Mouse (Mus musculus) kidney, embryonic 14.5 days (tissue): ENCODE results near the gene Insm1. TPM values are rescaled to one million over a fixed set of nuclear protein-coding genes. Genes with fewer than 3 reads are reported as not detected.

Experiments used
- ATAC-seq: fragments of 200-750 bp; cut with Nextera tagmentation; 2 replicates; pipeline ENCODE4 v1.8.0; 2017; ENCODE audit warnings: moderate number of reproducible peaks, mild to moderate bottlenecking, moderate TSS enrichment, moderate library complexity; ENCODE audit not compliant: low FRiP score, low TSS enrichment
- H3K27ac ChIP-seq: fragments of 300-500 bp; sonication (generic); 2 replicates; pipeline ENCODE4 v1.5.1; 2014; ENCODE audit warnings: low read depth, mild to moderate bottlenecking, low read length, moderate library complexity, mixed read lengths
- H3K27me3 ChIP-seq: fragments of 300-500 bp; sonication (generic); 2 replicates; pipeline ENCODE4 v1.6.1; 2014; ENCODE audit warnings: mild to moderate bottlenecking, low read length; ENCODE audit not compliant: control insufficient read depth, insufficient read depth
- H3K36me3 ChIP-seq: fragments of 300-500 bp; sonication (generic); 2 replicates; pipeline ENCODE4 v1.6.1; 2014; ENCODE audit warnings: low read length, mixed read lengths; ENCODE audit not compliant: control insufficient read depth, insufficient read depth
- H3K4me1 ChIP-seq: fragments of 300-500 bp; sonication (generic); 2 replicates; pipeline ENCODE4 v1.6.1; 2014; ENCODE audit warnings: low read length, mixed read lengths; ENCODE audit not compliant: control insufficient read depth, insufficient read depth
- H3K4me2 ChIP-seq: fragments of 300-500 bp; sonication (generic); replicated peaks from 2 replicates; pipeline ENCODE4 v1.6.1; 2014; ENCODE audit warnings: low read depth, mild to moderate bottlenecking, low read length
- H3K4me3 ChIP-seq: fragments of 300-500 bp; sonication (generic); 2 replicates; pipeline ENCODE4 v1.5.1; 2014; ENCODE audit warnings: mild to moderate bottlenecking, low read length
- H3K9ac ChIP-seq: fragments of 300-500 bp; sonication (generic); 2 replicates; pipeline ENCODE4 v1.6.1; 2014; ENCODE audit warnings: low read depth, mild to moderate bottlenecking, low read length, moderate library complexity
- H3K9me3 ChIP-seq: fragments of 300-500 bp; sonication (generic); 2 replicates; pipeline ENCODE4 v1.6.1; 2016; ENCODE audit warnings: low read length; ENCODE audit not compliant: control insufficient read depth
- WGBS: fragments of 180-500 bp; shearing (Covaris S2); extraction: QIAGEN DNeasy Blood & Tissue Kit; methylation state at CpG from one replicate; pipeline ENCODE4 v1.1.7; 2014; 5-methylcytosine and 5-hydroxymethylcytosine counted together
- polyA plus RNA-seq: library from polyadenylated mRNA; unstranded; fragments of >200 nt; fragmentation: Nextera tagmentation; extraction: Ambion mirVana; gene quantifications from 2 replicates; pipeline ENCODE4 v1.2.1, GENCODE M21; 2014

Insm1 gene
- polyA plus RNA-seq, 1 experiment from 2014 or later = not detected

DNA sequence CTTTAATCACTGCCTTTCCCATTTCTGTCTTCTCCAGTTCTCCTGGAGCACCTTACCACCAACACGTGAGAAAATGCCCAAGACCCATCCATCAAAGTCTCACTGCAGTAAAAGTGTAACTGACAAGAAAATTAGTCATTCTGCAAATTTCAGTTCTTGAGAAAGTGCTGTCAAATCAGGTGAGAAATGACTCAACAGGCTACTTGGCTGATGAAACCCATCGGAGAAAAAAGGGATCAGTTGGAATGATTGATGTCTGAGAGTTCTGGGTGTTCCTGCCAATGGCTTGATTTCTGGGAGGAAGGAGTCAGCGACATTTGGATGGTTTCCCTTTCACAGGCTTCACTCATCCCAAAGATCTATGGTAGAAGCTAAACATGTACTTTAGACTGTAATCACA is 44.8 kb downstream of the Insm1 start:
- Histone ChIP-seq H3K27ac (no peak overlapping the region), H3K9me3 (no peaks in the 10 kb centered on the region), H3K4me2 (no peak overlapping the region), H3K36me3 (no peaks in the 10 kb centered on the region), H3K9ac (no peak overlapping the region), H3K4me1 (no peaks in the 10 kb centered on the region), H3K4me3 (no peak overlapping the region), H3K27me3 (no peaks in the 10 kb centered on the region)
- WGBS = 65% methylated on average over 3 of the region's 3 CpGs
- ATAC-seq = no peak
